Mouse (Mus musculus) liver, adult (tissue): ENCODE measurements at regions not wholly inside any gene's neighbourhood (a gene's known extent, or its start where the extent isn't known, plus 50 kb on each side); places are given as distances from the start of the nearest gene placed in this dataset.

Source experiments
- GATA4 ChIP-seq: IDR thresholded peaks from 2 replicates; pipeline ENCODE4 v1.6.1; 2014; ENCODE audit warnings: mild to moderate bottlenecking, low read length; ENCODE audit not compliant: insufficient replicate concordance

GRCm38 (mm10) chr10:39214563-39214962, 51.0 kb upstream of the Ccn6 start:
- no peak for TF ChIP-seq GATA4
